Mouse (Mus musculus) left cerebral cortex, adult 18-20 months (tissue): Measurements from ENCODE around the gene Kif28. TPM values are rescaled to one million over a fixed set of nuclear protein-coding genes. Genes with fewer than 3 reads are reported as not detected.
A peak's percentile ranks its signal among the peaks of the same experiment; 100 is the strongest.
"Not testable (repeated sequence)": the region's sequence is repeated elsewhere in the genome, so short reads cannot be mapped to it uniquely, and the experiment has no call there.

Experiments used
- DNase-seq, 2 experiments: peaks; one replicate each; pipeline ENCODE4 v3.0.0; 2021 to 2022; ENCODE audit warnings: low spot score in 2 of 2, mixed read lengths in 1 of 2
- total RNA-seq, 2 experiments: library from RNA; stranded (reverse); gene quantifications; 2 replicates each; pipeline ENCODE4 v1.2.3; 2021

Gene Kif28
- total RNA-seq, 2 experiments from 2014 or later, result 0.12 to 0.16 TPM

GRCm38 (mm10) chr1:179705154-179705553 lies 39.9 kb downstream of the Kif28 start:
- DNase-seq, result peak; percentile 54 to 60

GRCm38 (mm10) chr1:179704150-179704549 lies 40.9 kb downstream of the Kif28 start:
- no peak for DNase-seq

GRCm38 (mm10) chr1:179689479-179689878 lies 55.6 kb downstream of the Kif28 start:
- no peak for DNase-seq

GRCm38 (mm10) chr1:179688914-179689313 lies 56.2 kb downstream of the Kif28 start:
- DNase-seq, result no peak

- no peak for DNase-seq
Observed at GRCm38 (mm10) chr1:179688415-179688814, 56.7 kb downstream of the Kif28 start.

GRCm38 (mm10) chr1:179687966-179688365 lies 57.1 kb downstream of the Kif28 start:
- no peak for DNase-seq

GRCm38 (mm10) chr1:179687305-179687704 lies 57.8 kb downstream of the Kif28 start:
- no peak for DNase-seq

GRCm38 (mm10) chr1:179686781-179687180 lies 58.3 kb downstream of the Kif28 start:
- DNase-seq, result no peak

- DNase-seq, result no peak
Observed at GRCm38 (mm10) chr1:179686348-179686747, 58.7 kb downstream of the Kif28 start.

GRCm38 (mm10) chr1:179682753-179683152 lies 62.3 kb downstream of the Kif28 start:
- DNase-seq, result not testable (repeated sequence)

- no peak for DNase-seq
Observed at GRCm38 (mm10) chr1:179679326-179679725, 65.7 kb downstream of the Kif28 start.

- DNase-seq, result no peak
Observed at GRCm38 (mm10) chr1:179677031-179677430, 68.0 kb downstream of the Kif28 start.

GRCm38 (mm10) chr1:179674355-179674754 lies 70.7 kb downstream of the Kif28 start:
- DNase-seq, result no peak

GRCm38 (mm10) chr1:179668836-179669537 lies 76.1 kb downstream of the Kif28 start:
- no peak for DNase-seq

GRCm38 (mm10) chr1:179668013-179668805 lies 76.9 kb downstream of the Kif28 start, which contains the start of gene Sccpdh:
Sccpdh (plus strand) TSS chr1:179668210.
- DNase-seq, result peak; percentile 81 to 82

- DNase-seq, result no peak
Observed at GRCm38 (mm10) chr1:179667450-179667849, 77.6 kb downstream of the Kif28 start.

GRCm38 (mm10) chr1:179666971-179667370 lies 78.1 kb downstream of the Kif28 start:
- no peak for DNase-seq

GRCm38 (mm10) chr1:179664309-179664930 lies 80.7 kb downstream of the Kif28 start:
- DNase-seq, result no peak

- DNase-seq, result peak; percentile 21 to 27
Observed at GRCm38 (mm10) chr1:179663065-179663464, 82.0 kb downstream of the Kif28 start.

- DNase-seq, result no peak
Observed at GRCm38 (mm10) chr1:179651224-179651623, 93.8 kb downstream of the Kif28 start.

GRCm38 (mm10) chr1:179650284-179650683 lies 94.8 kb downstream of the Kif28 start:
- DNase-seq, result no peak

- no peak for DNase-seq
Observed at GRCm38 (mm10) chr1:179649324-179649723, 95.7 kb downstream of the Kif28 start.
